Mouse (Mus musculus): ENCODE results near the gene Prx.

Prx gene

GRCm38 (mm10) chr7:27560291-27560887, 61.3 kb downstream of the Prx start:
- DNase-seq (ENCODE audit: low spot score) = no peak

- DNase-seq (ENCODE audit: low spot score) = no peak
These were observed 61.9 kb downstream of the Prx start for GRCm38 (mm10) chr7:27560978-27561377.

Measured in lung, postnatal 25 days (tissue).